Mouse (Mus musculus) CD4-positive naive resting alpha-beta T cell, adult 76 days (primary cell): ENCODE results near the gene Stk36. TPM values are rescaled to one million over a fixed set of nuclear protein-coding genes. Genes with fewer than 3 reads are reported as not detected.

Experiments used
- total RNA-seq: library from RNA; stranded (reverse); gene quantifications from one replicate; pipeline ENCODE4 v1.2.4, GENCODE M21; 2023

Stk36 gene
- not detected for total RNA-seq

GRCm38 (mm10) chr1:74601267-74601962, at the start of gene Stk36, which contains the start of gene Rnf25:
TSS of gene Stk36 (plus strand) at chr1:74601445.
TSS of gene Rnf25 (minus strand) at chr1:74601397.

GRCm38 (mm10) chr1:74587773-74588445, 13.3 kb upstream of the Stk36 start, which contains the start of the genes Zfp142 and Bcs1l:
TSS of gene Zfp142 (minus strand) at chr1:74588246.
TSS of gene Bcs1l (plus strand) at chr1:74588289.

GRCm38 (mm10) chr1:74661448-74662195, 60.4 kb downstream of the Stk36 start, which contains the start of gene Ttll4:
TSS of gene Ttll4 (plus strand) at chr1:74661745.

Other genes with a start within 250 kb of the Stk36 start
- not detected for gene Catip, start 239.3 kb upstream of the Stk36 start, total RNA-seq
- 3.2 TPM for gene Slc11a1, start 226.2 kb upstream of the Stk36 start, total RNA-seq
- 93.9 TPM for gene Ctdsp1, start 209.9 kb upstream of the Stk36 start, total RNA-seq
- gene Vil1, start 192.1 kb upstream of the Stk36 start, total RNA-seq: 2.2 TPM
- gene Cnot9, start 95.4 kb upstream of the Stk36 start, total RNA-seq: 27.1 TPM
- 0.88 TPM for gene Plcd4, start 58.6 kb upstream of the Stk36 start, total RNA-seq
- gene Usp37, start 57.2 kb upstream of the Stk36 start, total RNA-seq: 33.8 TPM
- 45.9 TPM for gene Zfp142, start 13.2 kb upstream of the Stk36 start, total RNA-seq
- 6.5 TPM for gene Bcs1l, start 13.2 kb upstream of the Stk36 start, total RNA-seq
- gene Rnf25, start within 50 bp of the Stk36 start, total RNA-seq: 31.7 TPM
- gene Ttll4, start 60.3 kb downstream of the Stk36 start, total RNA-seq: 54.8 TPM
- gene Cyp27a1, start 112.1 kb downstream of the Stk36 start, total RNA-seq: 3.5 TPM
- not detected for gene Prkag3, start 147.8 kb downstream of the Stk36 start, total RNA-seq
- not detected for gene Wnt6, start 170.4 kb downstream of the Stk36 start, total RNA-seq
- gene Wnt10a, start 190.1 kb downstream of the Stk36 start, total RNA-seq: 0.62 TPM